Mouse (Mus musculus) kidney, adult 8-10 months (tissue): ENCODE data around the gene Mrpl58.
"Not testable (repeated sequence)": the region's sequence is repeated elsewhere in the genome, so short reads cannot be mapped to it uniquely, and the experiment has no call there.

Experiments used
- DNase-seq, 2 experiments: peaks; one replicate each; pipeline ENCODE4 v3.0.0; 2022

Mrpl58 gene

GRCm38 (mm10) chr11:115382891-115383290, 20.7 kb upstream of the Mrpl58 start:
- no peak for DNase-seq

- no peak for DNase-seq
Observed at GRCm38 (mm10) chr11:115383701-115384474, 19.7 kb upstream of the Mrpl58 start.

DNA sequence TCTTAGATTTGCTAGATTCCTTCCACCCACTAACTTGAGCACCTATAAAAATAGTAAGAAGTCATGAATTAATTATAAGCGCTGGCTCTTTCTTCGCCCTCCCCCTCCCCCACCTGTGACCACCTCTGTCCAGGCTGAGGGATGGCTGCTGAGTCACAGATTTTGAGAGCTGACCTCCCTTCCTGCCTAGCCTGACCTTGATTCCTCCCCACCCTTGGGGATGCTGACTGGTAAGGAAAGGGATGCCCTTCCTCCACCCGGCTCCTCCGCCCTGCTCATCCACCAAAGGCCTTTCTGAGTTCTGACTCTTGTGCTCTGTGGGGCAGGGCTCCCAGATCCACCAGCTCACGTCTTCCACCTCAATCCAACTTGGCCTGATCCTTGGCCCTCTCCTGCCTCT, 19.0 kb upstream of the Mrpl58 start:
- no peak for DNase-seq

- DNase-seq = not testable (repeated sequence)
Observed at GRCm38 (mm10) chr11:115386859-115387258, 16.7 kb upstream of the Mrpl58 start.

DNA sequence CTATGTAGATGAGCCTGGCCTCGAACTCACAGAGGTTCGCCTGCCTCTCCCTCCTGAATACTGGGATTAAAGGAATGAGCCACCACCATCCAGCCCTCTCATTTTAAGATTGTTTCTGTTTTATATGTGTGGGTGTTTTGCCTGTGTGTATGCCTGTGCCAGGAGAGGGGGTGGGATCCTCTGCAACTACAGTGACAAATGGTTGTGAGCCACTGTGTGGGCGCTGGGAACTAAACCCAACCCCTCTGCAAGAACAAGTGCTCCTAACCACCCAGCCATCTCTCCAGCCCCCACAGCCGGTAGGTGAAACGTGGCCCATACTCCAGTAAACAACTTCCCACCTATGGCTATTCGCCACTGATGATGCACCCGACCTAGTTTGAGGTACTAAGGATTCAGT, 12.2 kb upstream of the Mrpl58 start:
- DNase-seq = no peak

DNA sequence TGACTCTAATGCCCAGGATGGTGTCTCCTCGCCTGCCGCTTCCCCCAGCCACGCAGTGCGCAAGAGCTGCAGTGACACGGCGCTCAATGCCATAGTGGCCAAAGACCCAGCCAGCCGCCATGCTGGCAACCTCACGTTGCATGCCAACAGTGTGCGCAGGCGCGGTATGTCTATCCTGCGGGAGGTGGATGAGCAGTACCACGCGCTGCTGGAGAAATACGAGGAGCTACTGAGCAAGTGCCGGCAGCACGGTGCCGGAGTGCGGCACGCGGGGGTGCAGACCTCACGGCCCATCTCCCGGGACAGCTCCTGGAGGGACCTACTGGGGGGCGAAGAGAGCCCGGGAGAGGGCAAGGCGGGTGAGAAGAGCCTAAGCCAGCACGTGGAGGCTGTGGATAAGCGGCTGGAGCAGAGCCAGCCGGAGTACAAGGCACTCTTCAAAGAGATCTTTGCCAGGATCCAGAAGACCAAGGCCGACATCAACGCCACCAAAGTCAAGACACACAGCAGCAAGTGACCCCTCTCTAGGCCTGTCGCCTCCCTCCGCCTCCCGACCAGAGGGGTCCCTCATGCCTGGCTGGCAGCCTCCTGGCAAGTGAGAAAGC, 9.7 kb upstream of the Mrpl58 start:
- no peak for DNase-seq

DNA sequence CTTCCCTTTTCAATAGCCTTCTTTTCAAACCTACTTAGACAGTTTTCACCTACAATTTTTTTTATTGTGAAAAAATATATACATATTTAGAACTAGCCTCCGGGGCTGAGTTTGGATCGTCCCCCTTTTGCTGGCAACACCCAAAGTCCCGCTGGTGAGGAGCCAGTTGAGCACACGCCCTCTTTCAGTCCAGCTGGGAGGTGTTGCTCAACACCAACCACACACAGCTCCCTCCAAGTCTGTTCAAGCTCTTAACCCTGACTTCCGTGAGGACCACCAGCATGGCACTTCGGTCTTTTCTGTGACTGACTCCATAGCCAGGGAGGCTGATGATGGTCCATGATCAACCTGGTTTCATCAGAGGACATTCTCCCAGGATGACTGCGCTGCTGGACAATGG, 5.5 kb upstream of the Mrpl58 start:
- DNase-seq = no peak

- DNase-seq = no peak
Observed at GRCm38 (mm10) chr11:115400126-115400525, 3.4 kb upstream of the Mrpl58 start.

DNA sequence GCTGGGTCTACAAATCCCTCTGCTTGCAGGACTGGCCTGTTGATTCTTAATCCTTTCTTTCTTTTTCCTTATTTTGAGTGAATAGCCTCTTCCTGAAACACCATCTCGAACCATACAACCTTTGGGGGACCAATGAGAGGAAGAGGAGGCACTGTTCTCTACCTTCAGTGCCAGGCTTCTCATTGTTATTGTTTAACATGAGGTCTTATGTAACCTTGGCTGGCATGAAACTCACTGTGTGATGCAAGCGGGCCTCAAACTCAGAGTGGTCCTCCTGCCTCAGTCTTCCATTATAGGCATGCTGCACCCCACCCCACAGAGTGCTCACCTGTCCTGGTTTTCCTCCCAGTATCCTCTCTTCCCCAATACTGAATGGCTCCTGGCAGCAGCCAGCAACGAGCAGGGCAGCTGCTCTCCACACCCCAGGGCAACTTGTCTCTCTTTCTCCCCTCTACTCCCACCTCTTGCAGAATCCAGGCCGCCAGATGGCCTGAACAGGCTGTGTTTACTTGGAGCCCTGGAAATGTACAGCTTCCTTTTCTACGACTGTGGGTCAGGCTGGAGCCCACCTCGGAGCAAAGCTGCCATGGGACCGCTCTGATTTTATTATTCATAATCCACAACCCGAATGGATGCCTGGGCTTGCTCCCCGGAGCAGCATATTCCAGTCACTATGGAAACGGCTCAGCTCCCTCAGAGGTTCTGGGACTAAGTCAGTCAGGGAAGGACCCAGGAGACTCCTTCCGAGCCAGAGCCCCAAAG, 2.7 kb upstream of the Mrpl58 start:
- no peak for DNase-seq

GRCm38 (mm10) chr11:115405723-115406122, 2.2 kb downstream of the Mrpl58 start:
- DNase-seq = no peak

GRCm38 (mm10) chr11:115406858-115407401, 3.4 kb downstream of the Mrpl58 start:
- no peak for DNase-seq

DNA sequence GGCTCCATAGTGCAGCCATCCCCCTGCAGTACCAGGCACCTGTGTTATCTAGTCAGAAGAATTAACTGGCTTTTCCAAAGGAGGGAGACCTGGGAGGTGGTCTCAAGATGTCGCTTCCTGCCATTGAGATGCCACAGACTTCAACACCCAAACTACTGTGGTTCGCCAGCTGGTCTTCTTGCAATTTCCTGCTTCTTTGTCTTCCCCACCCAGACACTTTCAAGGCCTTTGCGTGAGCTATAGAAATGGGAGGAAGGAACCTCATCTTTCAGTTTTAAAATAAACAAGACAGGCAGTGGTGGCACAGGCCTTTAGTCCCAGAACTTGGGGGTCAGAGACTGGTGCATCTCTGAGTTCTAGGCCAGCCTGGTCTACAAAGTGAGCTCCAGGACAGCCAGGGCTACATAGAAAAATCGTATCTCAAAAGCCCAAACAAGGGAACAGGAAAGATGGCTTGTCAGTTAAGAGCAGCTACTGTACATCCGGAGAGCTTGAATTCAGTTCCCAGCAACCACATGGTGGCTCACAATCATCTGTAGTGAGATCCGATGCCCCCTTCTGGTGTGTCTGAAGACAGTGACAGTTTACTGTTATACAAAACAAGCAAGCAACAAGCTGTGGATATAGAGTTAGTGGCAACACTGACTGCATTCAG, 4.8 kb downstream of the Mrpl58 start:
- no peak for DNase-seq

DNA sequence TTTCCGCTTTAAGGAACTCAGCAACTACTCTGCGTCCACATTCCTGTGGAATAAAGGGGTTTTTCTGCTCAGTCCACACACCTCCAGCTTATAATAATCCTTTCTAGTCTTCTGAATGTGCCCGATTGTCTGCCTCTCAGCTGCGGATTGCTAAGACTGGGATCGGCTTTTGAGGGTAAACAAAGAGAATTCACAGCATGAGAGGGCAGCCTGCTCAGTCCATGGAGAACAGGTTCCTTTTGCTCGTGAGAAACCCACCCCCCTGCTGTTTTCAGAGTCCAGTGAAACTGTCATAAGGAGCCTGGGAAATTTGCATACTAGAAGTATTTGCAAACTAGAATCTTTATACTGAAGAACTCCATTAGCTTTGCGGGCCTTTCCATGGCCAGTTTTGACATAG, 6.0 kb downstream of the Mrpl58 start:
- DNase-seq = no peak

- peak; percentile 94 to 96 for DNase-seq
Observed at GRCm38 (mm10) chr11:115419531-115420237, 16.1 kb downstream of the Mrpl58 start, which contains the start of the genes Atp5h and Kctd2. Gene Atp5h (minus strand): TSS chr11:115419962. Gene Kctd2 (plus strand): TSS chr11:115420128.

GRCm38 (mm10) chr11:115420336-115421190, 17.0 kb downstream of the Mrpl58 start:
- peak; percentile 59 to 70 for DNase-seq

GRCm38 (mm10) chr11:115421328-115421727, 17.8 kb downstream of the Mrpl58 start:
- no peak for DNase-seq

DNA sequence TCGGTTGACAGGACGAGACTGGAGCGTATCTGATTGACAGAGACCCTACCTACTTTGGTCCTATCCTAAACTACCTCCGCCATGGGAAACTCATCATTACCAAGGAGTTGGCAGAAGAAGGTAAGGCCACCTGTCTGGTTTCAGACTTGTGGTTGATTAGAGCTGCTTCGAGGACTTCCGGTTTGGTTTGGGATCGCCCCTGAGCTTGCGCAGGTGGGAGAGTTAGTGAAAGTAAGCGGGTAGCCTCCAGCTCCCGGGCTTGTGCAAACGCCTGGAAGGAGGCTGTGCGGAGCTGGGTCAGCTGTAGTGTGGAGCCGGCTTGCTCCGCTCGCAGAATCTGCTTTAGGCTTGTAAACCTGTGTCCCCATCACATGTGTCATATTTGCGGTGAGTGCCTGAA, 18.4 kb downstream of the Mrpl58 start:
- no peak for DNase-seq

- no peak for DNase-seq
Observed at GRCm38 (mm10) chr11:115423091-115423490, 19.5 kb downstream of the Mrpl58 start.

DNA sequence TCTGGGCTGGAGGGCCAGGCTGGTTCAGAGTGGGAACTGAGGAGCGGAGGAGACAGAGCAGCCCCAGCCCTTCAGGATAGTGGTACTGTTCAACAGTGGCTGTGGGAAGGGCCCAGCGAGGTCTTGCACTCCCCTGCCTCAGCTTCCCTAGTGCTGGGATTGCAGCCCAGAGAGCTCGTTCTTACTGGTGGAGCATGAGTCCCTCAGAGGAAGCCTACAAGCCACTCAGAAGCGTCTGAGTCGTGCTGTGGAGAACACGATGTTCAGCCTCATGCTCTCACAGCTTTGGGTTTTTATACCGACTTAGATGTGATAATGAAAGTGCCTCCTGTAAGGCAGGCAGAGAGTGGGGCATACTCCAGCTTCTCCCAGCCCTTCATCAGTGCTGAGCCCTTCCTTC, 21.1 kb downstream of the Mrpl58 start:
- DNase-seq = no peak

DNA sequence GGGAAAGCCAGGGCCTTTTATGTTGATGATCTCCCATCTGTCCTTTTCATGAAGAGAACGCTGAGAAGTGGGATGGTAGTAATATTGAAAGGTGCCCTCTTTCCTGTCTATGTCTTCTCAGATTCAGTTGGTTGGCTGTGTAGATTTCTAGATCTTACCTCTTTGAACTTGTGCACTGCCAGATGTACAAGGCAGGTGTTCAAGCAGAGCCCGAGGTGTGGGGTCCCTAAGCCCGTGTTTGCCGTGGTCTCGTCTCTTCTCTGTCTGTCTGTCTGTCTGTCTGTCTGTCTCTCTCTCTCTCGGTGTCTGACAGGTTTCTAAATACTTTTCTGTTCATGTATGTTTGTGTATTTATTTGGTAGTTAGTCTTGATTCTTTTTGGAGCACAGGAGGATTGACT, 22.1 kb downstream of the Mrpl58 start:
- DNase-seq = no peak
